Mouse (Mus musculus) kidney, postnatal 0 days (tissue): Measurements from ENCODE around the gene Tmem238l. TPM values are rescaled to one million over a fixed set of nuclear protein-coding genes. Genes with fewer than 3 reads are reported as not detected.

Experiments
- ATAC-seq: fragments of 200-750 bp; cut with Nextera tagmentation; replicated peaks from 2 replicates; pipeline ENCODE4 v1.8.0; 2017; ENCODE audit warnings: low read depth, moderate number of reproducible peaks, moderate TSS enrichment, moderate library complexity; ENCODE audit not compliant: low FRiP score
- DNase-seq: peaks from one replicate; pipeline ENCODE4 v3.0.0-alpha.2; 2016; ENCODE audit warnings: low spot score
- H3K27ac ChIP-seq: fragments of 300-500 bp; sonication (generic); 2 replicates; pipeline ENCODE4 v1.5.1; 2014; ENCODE audit warnings: mild to moderate bottlenecking
- H3K27me3 ChIP-seq: fragments of 300-500 bp; sonication (generic); 2 replicates; pipeline ENCODE4 v1.6.1; 2014; ENCODE audit warnings: low read length, mixed read lengths; ENCODE audit not compliant: insufficient read depth
- H3K36me3 ChIP-seq: fragments of 300-500 bp; sonication (generic); 2 replicates; pipeline ENCODE4 v1.6.1; 2014; ENCODE audit warnings: low read length, mixed read lengths; ENCODE audit not compliant: insufficient read depth
- H3K4me1 ChIP-seq: fragments of 300-500 bp; sonication (generic); replicated peaks from 2 replicates; pipeline ENCODE4 v1.6.1; 2014; ENCODE audit warnings: antibody characterized with exemption, low read length, mixed read lengths; ENCODE audit not compliant: insufficient read depth
- H3K4me2 ChIP-seq: fragments of 300-500 bp; sonication (generic); 2 replicates; pipeline ENCODE4 v1.6.1; 2014; ENCODE audit warnings: mild to moderate bottlenecking, low read length, moderate library complexity, mixed read lengths
- H3K4me3 ChIP-seq: fragments of 300-500 bp; sonication (generic); replicated peaks from 2 replicates; pipeline ENCODE4 v1.5.1; 2014; ENCODE audit warnings: low read depth, low read length
- H3K9ac ChIP-seq: fragments of 300-500 bp; sonication (generic); 2 replicates; pipeline ENCODE4 v1.6.1; 2014; ENCODE audit warnings: low read depth, low read length
- H3K9me3 ChIP-seq: fragments of 300-500 bp; sonication (generic); replicated peaks from 2 replicates; pipeline ENCODE4 v1.6.1; 2016; ENCODE audit warnings: low read length, inconsistent platforms, mixed read lengths
- CTCF ChIP-seq: IDR thresholded peaks from 2 replicates; pipeline ENCODE4 v1.5.1; 2016; ENCODE audit warnings: antibody characterized with exemption, low read depth, mild to moderate bottlenecking, moderate library complexity
- WGBS: fragments of 180-500 bp; shearing (Covaris S2); extraction: QIAGEN DNeasy Blood & Tissue Kit; methylation state at CpG from one replicate; pipeline ENCODE4 v1.1.7; 2014; 5-methylcytosine and 5-hydroxymethylcytosine counted together
- polyA plus RNA-seq: library from polyadenylated mRNA; unstranded; fragments of >200 nt; fragmentation: Nextera tagmentation; extraction: Ambion mirVana; gene quantifications from 2 replicates; pipeline ENCODE4 v1.2.1, GENCODE M21; 2015

Gene Tmem238l
- polyA plus RNA-seq, 1 experiment from 2014 or later = 1.1 TPM

DNA sequence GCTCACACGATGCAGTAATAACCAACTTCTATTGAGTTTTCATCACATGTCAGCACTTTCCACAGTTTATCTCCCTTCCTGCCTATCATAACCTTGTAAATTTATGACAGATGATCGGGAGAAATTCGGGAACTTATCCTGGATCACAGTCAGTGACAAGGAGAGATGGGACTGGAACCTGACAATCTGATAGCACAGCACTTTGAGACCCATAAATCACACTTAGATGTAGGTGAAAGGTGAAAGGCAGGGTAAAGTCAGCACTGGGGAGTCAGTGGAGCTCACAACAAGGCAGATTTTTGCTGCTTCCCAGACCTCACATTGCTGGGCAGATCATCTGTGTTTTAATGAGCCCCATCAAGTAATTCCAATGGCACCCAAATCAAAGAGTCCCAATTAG is 17.1 kb downstream of the Tmem238l start:
- TF ChIP-seq CTCF = no peak
- Histone ChIP-seq H3K27me3 (no peaks in the 10 kb centered on the region), H3K36me3 (no peaks in the 10 kb centered on the region), H3K9ac (no peak overlapping the region), H3K4me2 (no peak overlapping the region), H3K9me3 (no peaks in the 10 kb centered on the region), H3K4me3 (no peak overlapping the region), H3K27ac (no peak overlapping the region), H3K4me1 (no peaks in the 10 kb centered on the region)
- no peak for DNase-seq
- 74% methylated on average over 3 of the region's 3 CpGs for WGBS
- no peak for ATAC-seq

DNA sequence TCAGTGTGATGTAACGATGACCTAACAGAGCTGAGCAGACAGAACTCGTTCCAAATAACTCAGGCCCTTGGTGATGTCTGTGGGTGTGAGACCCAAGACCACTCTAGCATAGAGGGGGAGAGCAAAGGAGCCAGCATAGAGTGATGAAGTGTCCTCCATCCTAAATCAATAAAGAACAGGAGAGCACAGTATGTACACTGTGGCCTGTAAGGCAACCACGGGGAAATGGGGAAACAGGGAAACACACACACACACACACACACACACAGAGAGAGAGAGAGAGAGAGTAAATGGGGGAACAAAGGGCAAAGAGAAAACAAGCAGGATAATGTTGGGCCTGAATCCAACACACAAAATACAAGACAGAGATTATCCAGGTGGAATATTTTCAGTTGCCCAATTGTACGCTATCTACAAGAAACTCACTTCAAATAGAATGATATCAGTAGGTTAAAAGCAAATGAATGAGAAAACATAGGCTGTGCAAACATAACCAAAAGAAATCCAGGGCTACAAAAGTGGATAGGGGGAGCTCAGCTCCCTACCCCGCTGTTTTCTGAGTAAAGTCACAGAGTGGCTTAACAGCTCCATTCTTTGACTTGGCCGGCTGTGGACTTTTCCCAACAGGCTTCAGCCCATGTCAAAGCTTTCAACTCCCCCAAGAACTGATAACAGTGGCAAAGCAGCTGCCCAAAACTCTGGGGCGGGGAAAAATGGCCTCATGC is 19.3 kb downstream of the Tmem238l start:
- Histone ChIP-seq H3K9me3 (no peaks in the 10 kb centered on the region), H3K27me3 (no peaks in the 10 kb centered on the region), H3K4me2 (no peak overlapping the region), H3K4me3 (no peak overlapping the region), H3K27ac (no peak overlapping the region), H3K9ac (no peak overlapping the region), H3K4me1 (no peaks in the 10 kb centered on the region), H3K36me3 (no peaks in the 10 kb centered on the region)
- no peak for DNase-seq
- ATAC-seq = no peak
- 91% methylated on average over 7 of the region's 7 CpGs for WGBS
- no peak for TF ChIP-seq CTCF

- TF ChIP-seq CTCF = no peak
- DNase-seq = no peak
- no peak for ATAC-seq
These were observed 25.1 kb downstream of the Tmem238l start for GRCm38 (mm10) chr11:66981336-66982115.

DNA sequence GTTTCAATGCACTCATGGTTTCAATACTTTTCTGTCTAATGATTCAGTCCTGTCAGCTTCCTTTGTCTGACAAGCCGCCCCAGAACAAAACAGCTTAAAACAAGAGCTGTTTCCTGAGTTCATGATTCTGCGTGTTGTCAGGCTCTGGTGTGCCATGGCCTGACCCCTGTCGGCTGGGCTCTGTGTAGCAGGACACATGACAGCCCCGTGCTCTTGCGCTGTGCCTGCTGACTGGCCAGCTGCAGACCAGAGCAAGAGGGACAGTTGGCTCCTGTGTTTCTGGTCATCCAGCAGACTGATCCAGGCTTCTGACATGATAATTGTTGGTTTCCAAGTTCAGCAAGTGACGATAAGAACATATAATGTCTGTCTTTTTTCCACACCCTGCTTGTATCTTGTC is 26.4 kb downstream of the Tmem238l start:
- ATAC-seq (no peak; the same call in 1 of the 2 replicates), DNase-seq (peak; percentile 50)
- Histone ChIP-seq H3K4me3 (no peak overlapping the region), H3K4me1 (0 out of 2 replicates have a peak, but pooled peaks cover 7% of the 10 kb centered on the region), H3K9ac (no peak overlapping the region), H3K36me3 (no peaks in the 10 kb centered on the region), H3K9me3 (no peaks in the 10 kb centered on the region), H3K4me2 (no peak overlapping the region), H3K27ac (no peak overlapping the region), H3K27me3 (no peaks in the 10 kb centered on the region)
- TF ChIP-seq CTCF = peak; percentile 69
- 41% methylated on average over 6 of the region's 6 CpGs for WGBS

More at GRCm38 (mm10) chr11:66981336-66982115, 25.1 kb downstream of the Tmem238l start:
- Histone ChIP-seq H3K27me3 (no peaks in the 10 kb centered on the region), H3K27ac (no peak overlapping the region), H3K4me3 (no peak overlapping the region), H3K36me3 (no peaks in the 10 kb centered on the region), H3K9me3 (no peaks in the 10 kb centered on the region), H3K4me1 (0 out of 2 replicates have a peak, but pooled peaks cover 7% of the 10 kb centered on the region), H3K9ac (no peak overlapping the region), H3K4me2 (no peak overlapping the region)
- WGBS = 83% methylated on average over 15 of the region's 15 CpGs

DNA sequence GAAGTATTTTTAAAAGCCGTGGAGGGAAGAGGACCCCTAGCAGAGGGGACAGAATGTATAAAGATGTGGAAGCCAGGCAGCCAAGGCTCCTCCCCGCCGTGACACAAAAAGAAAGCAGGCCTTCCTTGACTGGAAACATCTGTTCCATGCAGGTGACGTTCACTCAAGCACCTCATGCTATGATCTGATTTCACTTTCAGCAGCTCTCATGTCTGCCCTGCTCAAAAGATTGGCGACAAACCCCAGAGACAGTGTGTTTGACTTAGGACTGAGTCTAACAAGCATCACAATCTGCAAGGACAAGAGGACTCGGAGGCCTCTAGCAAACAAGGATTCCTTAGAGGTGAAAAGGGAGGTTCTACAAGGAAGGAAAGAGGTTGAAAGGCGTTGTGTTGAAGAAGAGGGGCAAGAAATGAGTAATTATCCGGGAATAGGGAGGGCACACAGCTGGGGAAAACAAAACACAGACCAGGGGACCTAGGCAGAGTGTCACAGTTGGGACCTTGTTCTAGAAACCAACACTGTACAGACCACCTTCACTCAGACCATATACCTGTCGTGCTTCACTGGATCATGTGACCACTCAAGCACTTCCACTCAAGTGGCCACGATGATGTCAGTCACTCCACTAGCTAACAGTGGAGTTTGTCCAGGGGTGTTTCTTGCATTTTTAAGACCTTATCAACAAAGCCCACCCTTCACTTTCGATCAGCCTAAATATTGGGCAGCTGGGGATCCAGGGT is 27.2 kb downstream of the Tmem238l start:
- ATAC-seq = no peak; the same call in 1 of the 2 replicates
- H3K4me2 ChIP-seq = peak overlapping the region; percentile 76; the same call in 1 of the 2 replicates

More for the DNA sequence above, 27.2 kb downstream of the Tmem238l start:
- H3K4me1 ChIP-seq = 0 out of 2 replicates have a peak, but pooled peaks cover 7% of the 10 kb centered on the region
- H3K9ac ChIP-seq = no peak overlapping the region
- TF ChIP-seq CTCF = no peak
- 33% methylated on average over 11 of the region's 11 CpGs for WGBS
- H3K27me3 ChIP-seq = no peaks in the 10 kb centered on the region
- H3K9me3 ChIP-seq = no peaks in the 10 kb centered on the region
- no peaks in the 10 kb centered on the region for H3K36me3 ChIP-seq
- H3K4me3 ChIP-seq = no peak overlapping the region
- peak; percentile 39 for DNase-seq
- H3K27ac ChIP-seq = 0 out of 2 replicates have a peak overlapping the region, but pooled peaks have one; percentile 25
